Mouse (Mus musculus): Measurements from ENCODE around the gene Ints7. TPM values are rescaled to one million over a fixed set of nuclear protein-coding genes. Genes with fewer than 3 reads are reported as not detected.

The Ints7 gene
- total and polyA plus RNA-seq, 2 experiments from 2014 or later = 15.1 to 33.2 TPM

DNA sequence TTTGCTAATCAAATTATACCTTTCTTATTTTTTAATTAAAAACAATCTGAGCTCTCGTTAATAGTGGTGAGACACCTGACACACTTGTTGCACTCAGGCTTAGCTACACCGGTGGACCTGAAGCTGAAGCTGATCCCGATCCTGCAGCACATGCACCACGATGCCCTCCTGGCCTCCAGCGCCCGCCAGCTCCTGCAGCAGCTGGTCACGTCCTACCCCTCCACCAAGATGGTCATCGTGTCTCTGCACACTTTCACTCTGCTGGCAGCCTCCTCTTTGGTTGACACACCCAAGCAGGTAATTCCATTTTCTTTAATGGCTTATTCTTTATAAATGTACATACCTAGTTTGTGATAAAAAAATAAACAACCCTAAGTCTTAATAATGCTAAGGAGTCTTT is 20.6 kb downstream of the Ints7 start:
- no peaks in the 10 kb centered on the region for H3K27me3 ChIP-seq (ENCODE audit: control insufficient read depth, insufficient read depth, low read length)
- no peak overlapping the region for H3K27ac ChIP-seq (ENCODE audit: low read depth)
- ATAC-seq (ENCODE audit: insufficient read depth, low read depth) = no peak
- no peak for TF ChIP-seq CTCF (IDR thresholded peaks at IDR 0.05; ENCODE audit: low read depth)
- no peak for TF ChIP-seq EP300 (IDR thresholded peaks at IDR 0.05; ENCODE audit: low read depth)
- 93% methylated on average over 8 of the region's 8 CpGs for WGBS
- H3K4me3 ChIP-seq (ENCODE audit: low read depth, low read length) = no peak overlapping the region
- no peak overlapping the region for H3K9ac ChIP-seq (replicated peaks; ENCODE audit: low read depth, low read length)
- H3K4me2 ChIP-seq (ENCODE audit: low read depth, low read length) = no peak overlapping the region
- H3K36me3 ChIP-seq (replicated peaks; ENCODE audit: control insufficient read depth, insufficient read depth, low read length) = peaks cover 48% of the 10 kb centered on the region
- peaks cover 4% of the 10 kb centered on the region; the same call in 1 of the 2 replicates for H3K4me1 ChIP-seq (ENCODE audit: control insufficient read depth, insufficient read depth)
- no peak for DNase-seq (ENCODE audit: low spot score)
- no peaks in the 10 kb centered on the region for H3K9me3 ChIP-seq (replicated peaks; ENCODE audit: control insufficient read depth, low read length)

DNA sequence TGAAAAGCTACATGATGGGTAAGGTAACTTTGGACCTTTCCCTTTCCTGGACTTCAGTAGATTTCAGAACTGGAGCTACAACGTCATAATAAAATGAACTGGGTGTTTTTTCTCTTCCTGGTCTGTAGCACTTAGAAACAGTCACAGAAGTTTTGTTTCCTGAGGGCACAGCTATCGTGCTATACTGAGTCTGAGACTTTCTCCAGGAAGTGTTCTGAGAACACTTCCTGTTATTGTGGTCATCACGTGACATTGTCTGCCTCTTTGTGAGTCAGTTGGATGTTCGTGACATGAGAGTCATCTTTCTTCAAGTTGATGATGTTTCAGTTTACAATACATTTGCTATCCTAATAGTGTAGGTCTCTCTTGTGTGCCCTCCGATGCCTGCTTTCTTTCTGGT is 23.8 kb downstream of the Ints7 start:
- H3K9me3 ChIP-seq (replicated peaks; ENCODE audit: control insufficient read depth, low read length) = no peaks in the 10 kb centered on the region
- DNase-seq (ENCODE audit: low spot score) (no peak), ATAC-seq (ENCODE audit: insufficient read depth, low read depth) (peak; percentile 14; the same call in 1 of the 2 replicates)
- peaks cover 58% of the 10 kb centered on the region for H3K36me3 ChIP-seq (replicated peaks; ENCODE audit: control insufficient read depth, insufficient read depth, low read length)
- no peak overlapping the region for H3K9ac ChIP-seq (replicated peaks; ENCODE audit: low read depth, low read length)
- H3K27me3 ChIP-seq (ENCODE audit: control insufficient read depth, insufficient read depth, low read length) = no peaks in the 10 kb centered on the region
- no peaks in the 10 kb centered on the region for H3K4me1 ChIP-seq (ENCODE audit: control insufficient read depth, insufficient read depth)
- peak overlapping the region; percentile 63 for H3K27ac ChIP-seq (ENCODE audit: low read depth)
- TF ChIP-seq CTCF (IDR thresholded peaks at IDR 0.05; ENCODE audit: low read depth) = no peak
- 67% methylated on average over 5 of the region's 5 CpGs for WGBS
- H3K4me2 ChIP-seq (ENCODE audit: low read depth, low read length) = no peak overlapping the region
- no peak overlapping the region for H3K4me3 ChIP-seq (ENCODE audit: low read depth, low read length)

DNA sequence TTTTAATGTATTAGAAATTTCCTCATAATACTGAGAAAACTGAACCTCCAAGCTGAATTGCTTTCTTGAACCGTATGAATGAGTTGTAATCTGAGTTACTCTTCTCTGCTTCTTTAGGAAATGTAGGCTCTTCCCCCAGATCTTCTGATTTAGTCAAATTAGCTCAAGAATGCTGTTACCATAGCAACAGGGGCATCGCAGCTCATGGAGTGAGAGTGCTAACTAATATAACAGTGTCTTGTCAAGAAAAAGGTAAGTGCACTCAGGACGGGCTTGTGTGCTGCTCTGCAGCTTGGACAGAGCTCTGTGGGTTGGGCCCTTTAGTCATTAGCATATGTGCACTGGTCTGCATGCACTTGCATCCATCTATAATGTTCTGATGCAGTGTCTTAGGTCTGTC is 29.3 kb downstream of the Ints7 start:
- TF ChIP-seq CTCF (IDR thresholded peaks at IDR 0.05; ENCODE audit: low read depth) (no peak), EP300 (IDR thresholded peaks at IDR 0.05; ENCODE audit: low read depth) (no peak)
- H3K4me2 ChIP-seq (ENCODE audit: low read depth, low read length) = no peak overlapping the region
- H3K27ac ChIP-seq (ENCODE audit: low read depth) = no peak overlapping the region
- no peak for DNase-seq (ENCODE audit: low spot score)
- H3K27me3 ChIP-seq (ENCODE audit: control insufficient read depth, insufficient read depth, low read length) = no peaks in the 10 kb centered on the region
- no peak overlapping the region for H3K9ac ChIP-seq (replicated peaks; ENCODE audit: low read depth, low read length)
- H3K4me3 ChIP-seq (ENCODE audit: low read depth, low read length) = no peak overlapping the region
- peaks cover 71% of the 10 kb centered on the region for H3K36me3 ChIP-seq (replicated peaks; ENCODE audit: control insufficient read depth, insufficient read depth, low read length)
- H3K9me3 ChIP-seq (replicated peaks; ENCODE audit: control insufficient read depth, low read length) = no peaks in the 10 kb centered on the region
- ATAC-seq (ENCODE audit: insufficient read depth, low read depth) = no peak
- WGBS = 79% methylated on average over 3 of the region's 3 CpGs
- H3K4me1 ChIP-seq (ENCODE audit: control insufficient read depth, insufficient read depth) = no peaks in the 10 kb centered on the region

DNA sequence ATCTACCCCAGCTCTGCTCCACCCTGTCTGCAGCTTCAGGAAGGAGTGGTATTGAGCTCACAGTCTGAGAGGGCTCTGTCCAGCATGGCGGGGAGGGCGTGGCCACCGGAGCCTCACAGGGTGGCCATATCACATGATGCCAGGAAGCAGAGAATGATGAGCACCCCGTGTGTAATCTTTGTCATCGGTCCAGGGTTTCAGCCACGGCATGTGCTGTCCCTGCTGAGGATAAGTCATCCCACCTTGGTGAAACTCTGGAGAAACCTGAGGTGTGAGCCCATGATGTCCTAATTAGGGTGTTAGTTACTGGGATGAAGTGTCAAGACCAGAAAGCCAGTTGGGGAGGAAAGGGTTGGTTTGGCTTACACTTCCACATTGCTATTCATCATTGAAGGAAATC is 33.6 kb downstream of the Ints7 start:
- H3K9me3 ChIP-seq (replicated peaks; ENCODE audit: control insufficient read depth, low read length) = no peaks in the 10 kb centered on the region
- H3K36me3 ChIP-seq (replicated peaks; ENCODE audit: control insufficient read depth, insufficient read depth, low read length) = peaks cover 93% of the 10 kb centered on the region
- H3K27ac ChIP-seq (ENCODE audit: low read depth) = no peak overlapping the region
- H3K4me2 ChIP-seq (ENCODE audit: low read depth, low read length) = no peak overlapping the region
- H3K4me1 ChIP-seq (ENCODE audit: control insufficient read depth, insufficient read depth) = no peaks in the 10 kb centered on the region
- H3K9ac ChIP-seq (replicated peaks; ENCODE audit: low read depth, low read length) = no peak overlapping the region
- no peaks in the 10 kb centered on the region for H3K27me3 ChIP-seq (ENCODE audit: control insufficient read depth, insufficient read depth, low read length)
- DNase-seq (ENCODE audit: low spot score) (no peak), ATAC-seq (ENCODE audit: insufficient read depth, low read depth) (no peak)
- H3K4me3 ChIP-seq (ENCODE audit: low read depth, low read length) = no peak overlapping the region
- TF ChIP-seq CTCF (IDR thresholded peaks at IDR 0.05; ENCODE audit: low read depth) = no peak
- TF ChIP-seq EP300 (IDR thresholded peaks at IDR 0.05; ENCODE audit: low read depth) = no peak
- WGBS = 93% methylated on average over 6 of the region's 6 CpGs

DNA sequence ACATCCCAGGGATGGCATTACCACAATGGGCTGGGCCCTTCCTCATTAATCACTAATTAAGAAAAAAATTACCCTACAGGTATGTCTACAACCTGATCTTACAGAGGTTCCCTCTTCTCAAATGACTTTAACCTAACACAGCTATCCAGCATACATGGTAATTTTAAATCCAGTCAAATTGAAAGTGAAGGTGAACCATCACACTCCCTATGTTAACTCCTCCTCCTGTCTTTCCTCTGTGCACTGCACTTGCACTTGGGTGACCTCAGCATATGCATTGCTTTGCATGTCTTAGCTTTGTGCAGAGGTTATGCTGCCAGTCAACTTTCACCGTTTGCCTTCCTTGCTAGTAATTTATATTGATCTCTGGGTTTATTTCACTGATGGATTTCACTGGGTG is 34.1 kb downstream of the Ints7 start:
- no peaks in the 10 kb centered on the region for H3K4me1 ChIP-seq (ENCODE audit: control insufficient read depth, insufficient read depth)
- no peak overlapping the region for H3K27ac ChIP-seq (ENCODE audit: low read depth)
- no peak overlapping the region for H3K4me2 ChIP-seq (ENCODE audit: low read depth, low read length)
- DNase-seq (ENCODE audit: low spot score) (no peak), ATAC-seq (ENCODE audit: insufficient read depth, low read depth) (no peak)
- H3K27me3 ChIP-seq (ENCODE audit: control insufficient read depth, insufficient read depth, low read length) = no peaks in the 10 kb centered on the region
- H3K9me3 ChIP-seq (replicated peaks; ENCODE audit: control insufficient read depth, low read length) = no peaks in the 10 kb centered on the region
- 86% methylated on average over 1 of the region's 1 CpGs for WGBS
- H3K36me3 ChIP-seq (replicated peaks; ENCODE audit: control insufficient read depth, insufficient read depth, low read length) = peaks cover 93% of the 10 kb centered on the region
- no peak overlapping the region for H3K9ac ChIP-seq (replicated peaks; ENCODE audit: low read depth, low read length)
- no peak for TF ChIP-seq EP300 (IDR thresholded peaks at IDR 0.05; ENCODE audit: low read depth)
- TF ChIP-seq CTCF (IDR thresholded peaks at IDR 0.05; ENCODE audit: low read depth) = no peak
- no peak overlapping the region for H3K4me3 ChIP-seq (ENCODE audit: low read depth, low read length)

DNA sequence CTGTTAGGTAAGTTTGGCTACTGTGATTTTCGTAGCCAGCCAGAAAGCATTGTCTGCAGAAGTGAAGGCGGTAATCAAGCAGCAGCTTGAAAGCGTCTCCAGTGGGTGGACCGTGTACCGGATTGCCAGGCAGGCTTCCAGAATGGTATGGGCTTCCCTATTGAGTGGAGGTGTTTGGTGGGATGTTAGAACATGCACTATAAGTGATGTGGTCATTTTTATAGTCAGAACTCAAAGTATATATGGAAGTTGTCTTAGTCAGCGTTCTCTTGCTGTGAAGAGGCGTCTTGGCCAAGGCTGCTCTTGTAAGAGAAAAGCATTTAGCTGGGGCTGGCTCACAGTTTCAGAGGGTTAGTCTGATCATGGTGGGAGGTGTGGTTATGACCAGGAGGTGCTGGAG is 34.9 kb downstream of the Ints7 start:
- TF ChIP-seq EP300 (IDR thresholded peaks at IDR 0.05; ENCODE audit: low read depth) (no peak), CTCF (IDR thresholded peaks at IDR 0.05; ENCODE audit: low read depth) (no peak)
- no peaks in the 10 kb centered on the region for H3K9me3 ChIP-seq (replicated peaks; ENCODE audit: control insufficient read depth, low read length)
- 93% methylated on average over 7 of the region's 7 CpGs for WGBS
- DNase-seq (ENCODE audit: low spot score) = no peak
- H3K36me3 ChIP-seq (replicated peaks; ENCODE audit: control insufficient read depth, insufficient read depth, low read length) = peaks cover 94% of the 10 kb centered on the region
- H3K9ac ChIP-seq (replicated peaks; ENCODE audit: low read depth, low read length) = no peak overlapping the region
- H3K4me2 ChIP-seq (ENCODE audit: low read depth, low read length) = no peak overlapping the region
- no peak for ATAC-seq (ENCODE audit: insufficient read depth, low read depth)
- no peaks in the 10 kb centered on the region for H3K27me3 ChIP-seq (ENCODE audit: control insufficient read depth, insufficient read depth, low read length)
- no peak overlapping the region for H3K27ac ChIP-seq (ENCODE audit: low read depth)
- no peak overlapping the region for H3K4me3 ChIP-seq (ENCODE audit: low read depth, low read length)
- no peaks in the 10 kb centered on the region for H3K4me1 ChIP-seq (ENCODE audit: control insufficient read depth, insufficient read depth)
